Mouse (Mus musculus): Measurements from ENCODE around the gene Kcnk6.
A peak's percentile ranks its signal among the peaks of the same experiment; 100 is the strongest.
"Not testable (repeated sequence)": the region's sequence is repeated elsewhere in the genome, so short reads cannot be mapped to it uniquely, and the experiment has no call there.

Gene Kcnk6

DNA sequence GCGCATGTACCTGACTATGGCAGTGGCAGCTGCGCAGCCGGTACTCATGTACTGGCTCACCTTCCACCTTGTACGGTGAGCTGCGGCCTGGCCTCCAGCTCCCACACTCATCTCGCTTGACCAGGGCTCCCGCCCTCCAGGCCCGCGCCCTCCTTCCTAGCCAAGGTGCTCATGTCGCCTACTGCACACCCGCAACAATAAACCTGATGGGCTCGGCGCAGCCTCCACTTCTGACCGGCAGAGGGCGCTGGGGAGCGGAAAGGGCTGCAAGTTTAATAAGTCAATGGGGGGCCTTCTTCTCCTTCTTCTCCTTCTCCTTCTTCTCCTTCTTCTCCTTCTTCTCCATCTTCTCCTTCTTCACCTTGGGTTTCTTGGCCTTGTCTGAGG is 15.0 kb upstream of the Kcnk6 start:
- ATAC-seq (ENCODE audit: low TSS enrichment), result peak; percentile 22; the same call in 1 of the 2 replicates

- ATAC-seq (ENCODE audit: low TSS enrichment), result peak; percentile 18; the same call in 1 of the 2 replicates
These were observed 14.5 kb upstream of the Kcnk6 start for GRCm38 (mm10) chr7:29246619-29247313.

DNA sequence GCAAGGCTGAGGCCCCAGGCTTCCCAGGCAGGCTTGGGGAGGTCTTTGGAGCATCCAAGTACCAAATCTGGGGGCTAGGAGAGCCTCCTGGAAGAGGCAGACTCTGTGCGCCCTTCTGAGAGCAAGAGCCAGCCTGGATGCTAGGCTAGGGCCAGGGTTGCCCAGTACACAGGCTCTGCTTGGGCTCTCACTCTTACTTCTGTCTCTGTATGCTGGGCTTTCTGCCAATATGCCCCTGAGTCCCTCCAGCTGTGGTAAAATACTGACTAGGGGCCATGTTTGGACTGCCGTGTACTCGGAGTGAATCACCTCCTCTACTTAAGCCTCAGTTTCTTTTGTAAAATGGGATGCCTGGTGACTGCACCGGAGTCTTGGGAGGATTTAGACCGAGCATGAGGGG is 13.7 kb upstream of the Kcnk6 start:
- no peak for ATAC-seq (ENCODE audit: low TSS enrichment)

DNA sequence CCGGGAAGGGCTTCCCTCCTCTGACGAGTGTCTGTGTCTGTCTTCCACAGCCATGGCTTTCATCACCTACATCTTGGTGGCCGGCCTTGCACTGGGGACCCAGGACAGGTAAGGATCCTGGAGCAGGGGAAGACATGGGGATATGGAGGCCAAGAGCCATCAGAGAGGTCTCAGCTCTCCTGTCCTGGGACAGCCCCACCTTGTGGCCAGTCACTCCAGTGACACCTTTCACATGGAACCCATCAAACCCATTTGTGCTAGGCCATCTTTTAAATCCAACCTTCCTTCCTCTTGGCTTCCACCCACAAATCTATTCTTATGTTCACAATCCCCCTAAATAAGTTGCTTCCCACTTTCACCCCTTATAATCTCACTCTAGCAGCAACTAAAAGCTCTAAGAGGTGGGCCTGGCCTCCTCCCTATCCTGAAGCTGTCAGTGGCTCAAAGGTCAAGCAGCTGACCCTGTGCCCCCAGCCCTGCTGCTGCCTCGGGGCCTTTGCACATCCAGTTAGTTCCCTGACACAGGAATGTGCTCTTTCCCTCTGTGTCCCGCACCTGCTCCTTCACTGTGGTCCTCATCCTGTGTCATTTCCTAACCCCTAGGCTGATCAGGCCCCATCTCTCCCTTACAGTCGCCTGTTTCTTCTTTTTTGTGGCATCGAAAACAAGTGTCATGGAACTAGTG is 12.6 kb upstream of the Kcnk6 start:
- ATAC-seq (ENCODE audit: low TSS enrichment), result no peak

- ATAC-seq (ENCODE audit: low TSS enrichment), result peak; percentile 96
These were observed 6.0 kb upstream of the Kcnk6 start, which contains the start of gene Yif1b for GRCm38 (mm10) chr7:29238019-29238967. Gene Yif1b (plus strand): TSS chr7:29238329.

GRCm38 (mm10) chr7:29237596-29237995 is 5.3 kb upstream of the Kcnk6 start:
- ATAC-seq (ENCODE audit: low TSS enrichment), result not testable (repeated sequence)

DNA sequence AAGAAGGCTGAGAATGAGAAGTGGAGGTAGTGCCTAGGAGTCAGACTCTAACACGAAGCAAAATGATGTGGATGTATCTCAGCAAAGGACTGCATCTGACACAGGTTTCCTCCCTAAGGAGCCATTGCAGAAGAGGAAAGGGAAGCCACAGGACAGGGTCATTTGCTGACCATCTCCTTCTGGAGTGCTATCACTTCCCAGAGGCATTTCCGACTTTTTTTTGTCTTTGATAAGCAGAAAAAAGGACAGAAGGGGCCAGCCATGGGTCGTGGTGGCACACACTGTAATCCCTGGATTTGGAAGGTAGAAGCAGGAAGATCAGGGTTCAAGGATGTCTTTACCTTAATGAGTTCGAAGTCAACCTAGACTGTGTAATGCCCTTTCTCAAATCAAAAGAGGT is 4.3 kb upstream of the Kcnk6 start:
- no peak for ATAC-seq (ENCODE audit: low TSS enrichment)

DNA sequence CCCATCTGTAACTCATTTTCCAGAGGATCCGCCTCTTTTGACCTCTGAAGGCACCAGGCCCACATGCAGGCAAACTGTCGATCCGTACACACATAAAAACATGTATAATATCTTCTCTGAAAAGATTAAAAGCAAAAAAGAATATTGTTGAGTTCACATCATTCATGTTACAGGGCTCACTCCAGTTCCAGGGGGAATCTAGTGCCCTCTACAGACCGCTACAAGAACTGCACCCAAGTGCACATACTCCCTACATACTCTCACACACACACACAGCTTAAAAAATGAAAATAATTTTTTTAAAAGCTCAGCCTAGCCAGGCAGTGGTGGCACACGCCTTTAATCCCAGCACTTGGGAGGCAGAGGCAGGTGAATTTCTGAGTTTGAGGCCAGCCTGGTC is 2.3 kb upstream of the Kcnk6 start:
- ATAC-seq (ENCODE audit: low TSS enrichment), result no peak

GRCm38 (mm10) chr7:29233745-29234144 is 1.4 kb upstream of the Kcnk6 start:
- ATAC-seq (ENCODE audit: low TSS enrichment), result no peak

DNA sequence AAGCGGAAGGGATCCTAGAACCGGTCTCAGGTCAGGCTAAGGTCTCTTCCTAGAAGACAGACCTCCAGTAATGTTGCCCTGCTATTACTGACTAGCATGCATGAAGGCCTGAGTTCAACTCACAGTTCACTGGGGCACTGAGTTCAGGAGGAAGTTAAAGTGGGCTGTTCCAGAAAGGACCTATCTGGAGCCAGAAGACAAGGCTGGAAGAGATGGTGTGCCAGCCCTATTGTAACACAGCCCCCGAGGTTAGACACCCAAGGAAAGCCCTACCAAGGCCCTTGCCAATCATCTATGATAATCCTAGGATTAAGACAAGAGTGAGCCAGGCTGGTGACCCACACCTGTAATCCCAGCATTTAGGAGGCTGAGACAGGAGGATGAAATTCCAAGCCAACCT is 798 bp downstream of the Kcnk6 start:
- ATAC-seq (ENCODE audit: low TSS enrichment), result no peak

DNA sequence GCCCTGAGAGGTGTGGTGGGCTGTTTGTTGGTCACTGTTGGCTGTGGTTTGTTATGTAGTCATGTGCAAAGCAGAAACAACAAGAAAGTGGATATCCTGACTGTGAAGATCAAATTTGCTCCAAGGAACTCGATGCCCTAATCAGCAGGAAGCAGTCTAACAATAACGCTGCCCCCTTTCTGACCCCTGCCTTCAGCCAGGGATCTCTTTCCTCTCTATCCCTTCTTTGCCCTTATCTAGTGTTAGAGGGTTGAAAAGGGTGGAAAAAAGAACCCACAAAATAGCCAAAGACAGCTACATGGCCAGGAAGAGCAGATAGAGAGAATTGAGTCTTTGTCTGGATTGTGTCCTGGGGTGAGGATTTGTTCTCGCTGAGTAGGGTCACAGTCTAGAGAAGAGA is 1.8 kb downstream of the Kcnk6 start:
- ATAC-seq (ENCODE audit: low TSS enrichment), result no peak

DNA sequence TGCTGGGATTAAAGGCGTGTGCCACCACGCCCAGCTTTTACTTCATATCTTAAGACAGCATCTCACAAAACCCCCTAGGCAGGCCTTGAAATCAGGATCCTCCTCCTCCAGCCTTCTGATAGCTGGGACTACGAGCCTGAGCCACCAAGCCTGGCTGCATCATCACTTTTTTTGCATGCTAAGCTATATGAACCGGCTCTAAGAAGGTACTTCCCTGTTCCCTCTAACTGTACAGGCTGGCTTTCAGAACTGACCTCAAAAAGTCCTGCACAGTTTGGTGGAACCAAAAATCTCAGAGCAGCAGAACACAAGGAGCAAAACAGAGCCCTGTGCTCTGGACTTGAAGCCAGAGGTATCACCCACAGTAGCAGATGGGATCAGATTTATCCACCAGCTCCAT is 4.1 kb downstream of the Kcnk6 start:
- no peak for ATAC-seq (ENCODE audit: low TSS enrichment)

DNA sequence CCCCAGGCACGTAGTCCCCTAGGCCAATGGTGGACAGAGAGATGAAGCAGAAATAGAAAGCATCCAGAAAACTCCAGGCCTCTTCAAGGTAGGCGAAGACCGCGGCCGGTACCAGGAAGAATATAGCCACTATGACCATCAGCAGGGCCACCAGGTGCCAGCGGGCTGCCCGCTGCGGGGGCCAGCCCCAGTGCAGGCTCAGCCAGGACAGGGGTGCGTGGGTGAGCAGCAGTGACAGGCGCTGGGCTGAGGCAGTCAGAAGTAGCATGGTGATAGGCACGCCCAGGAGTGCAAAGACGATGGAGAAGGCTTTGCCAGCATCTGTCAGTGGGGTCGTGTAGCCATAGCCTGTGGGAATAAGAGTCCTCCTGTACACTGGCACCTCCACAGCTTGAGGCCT is 6.8 kb downstream of the Kcnk6 start:
- ATAC-seq (ENCODE audit: low TSS enrichment), result peak; percentile 50; the same call in 1 of the 2 replicates

- ATAC-seq (ENCODE audit: low TSS enrichment), result no peak; the same call in 1 of the 2 replicates
These were observed 7.4 kb downstream of the Kcnk6 start for GRCm38 (mm10) chr7:29224756-29225394.

GRCm38 (mm10) chr7:29214846-29215245 is 17.5 kb downstream of the Kcnk6 start:
- ATAC-seq (ENCODE audit: low TSS enrichment), result no peak

GRCm38 (mm10) chr7:29214236-29214635 is 18.1 kb downstream of the Kcnk6 start:
- ATAC-seq (ENCODE audit: low TSS enrichment), result no peak

- no peak for ATAC-seq (ENCODE audit: low TSS enrichment)
These were observed 18.6 kb downstream of the Kcnk6 start, which contains the start of gene Catsperg1 for GRCm38 (mm10) chr7:29213675-29214082. Gene Catsperg1 (minus strand): TSS chr7:29214035.

DNA sequence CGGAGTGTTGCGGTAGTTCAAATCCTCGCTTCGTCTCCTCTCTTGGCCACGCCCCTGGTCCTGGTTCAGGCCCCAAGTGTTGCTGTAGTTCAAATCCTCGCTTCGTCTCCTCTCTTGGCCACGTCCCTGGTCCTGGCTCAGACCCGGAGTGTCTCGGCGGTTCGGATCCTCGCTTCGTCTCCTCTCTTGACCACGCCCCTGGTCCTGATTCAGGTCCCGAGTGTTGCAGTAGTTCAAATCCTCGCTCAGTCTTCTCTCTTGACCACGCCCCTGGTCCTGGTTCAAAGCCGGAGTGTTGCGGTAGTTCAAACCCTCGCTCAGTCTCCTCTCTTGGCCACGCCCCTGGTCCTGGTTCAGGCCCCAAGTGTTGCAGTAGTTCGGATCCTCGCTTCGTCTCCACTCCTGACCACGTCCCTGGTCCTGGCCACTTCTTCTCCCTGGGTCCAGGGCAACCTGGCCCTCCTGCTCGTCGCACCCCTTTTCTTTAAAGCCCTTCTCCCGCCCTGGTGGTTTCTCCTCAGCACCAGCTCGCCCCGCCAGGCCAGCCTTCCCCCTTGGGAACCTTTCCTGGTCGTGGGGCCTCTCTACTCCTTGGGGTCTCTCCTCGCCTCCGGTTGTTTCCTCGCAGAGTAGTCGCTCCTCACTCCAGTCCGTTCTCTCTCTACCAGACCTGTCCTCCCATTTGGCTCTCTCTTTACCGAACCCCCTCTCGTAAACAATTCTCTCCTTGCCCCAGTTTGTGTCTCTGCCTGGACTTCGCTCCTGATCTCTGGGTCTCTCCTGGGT is 19.3 kb downstream of the Kcnk6 start:
- ATAC-seq (ENCODE audit: low TSS enrichment), result not testable (repeated sequence)

- no peak for ATAC-seq (ENCODE audit: low TSS enrichment)
These were observed 20.0 kb downstream of the Kcnk6 start for GRCm38 (mm10) chr7:29212199-29212765.

GRCm38 (mm10) chr7:29211415-29212198 is 20.7 kb downstream of the Kcnk6 start:
- no peak for ATAC-seq (ENCODE audit: low TSS enrichment)
